Mouse (Mus musculus) midbrain, embryonic 16.5 days (tissue): ENCODE measurements at regions not wholly inside any gene's neighbourhood (a gene's known extent, or its start where the extent isn't known, plus 50 kb on each side); places are given as distances from the start of the nearest gene placed in this dataset.
A peak's percentile ranks its signal among the peaks of the same experiment; 100 is the strongest.

Experiments used
- ATAC-seq: fragments of 200-750 bp; cut with Nextera tagmentation; 2 replicates; pipeline ENCODE4 v1.8.0; 2017; ENCODE audit warnings: moderate TSS enrichment
- H3K27ac ChIP-seq: fragments of 300-500 bp; sonication (generic); 2 replicates; pipeline ENCODE4 v1.5.1; 2014; ENCODE audit warnings: mild to moderate bottlenecking, low read length, mixed read lengths
- H3K27me3 ChIP-seq: fragments of 300-500 bp; sonication (generic); 2 replicates; pipeline ENCODE4 v1.6.1; 2014; ENCODE audit warnings: low read depth, low read length, mixed read lengths; ENCODE audit not compliant: control insufficient read depth, insufficient read depth
- H3K36me3 ChIP-seq: fragments of 300-500 bp; sonication (generic); 2 replicates; pipeline ENCODE4 v1.6.1; 2014; ENCODE audit warnings: mild to moderate bottlenecking, low read length, moderate library complexity, mixed read lengths; ENCODE audit not compliant: control insufficient read depth, insufficient read depth
- H3K4me1 ChIP-seq: fragments of 300-500 bp; sonication (generic); 2 replicates; pipeline ENCODE4 v1.6.1; 2014; ENCODE audit warnings: mild to moderate bottlenecking, low read length, mixed read lengths; ENCODE audit not compliant: control insufficient read depth, insufficient read depth
- H3K4me2 ChIP-seq: fragments of 300-500 bp; sonication (generic); 2 replicates; pipeline ENCODE4 v1.6.1; 2014; ENCODE audit warnings: mild to moderate bottlenecking, low read length, mixed read lengths
- H3K4me3 ChIP-seq: fragments of 300-500 bp; sonication (generic); 2 replicates; pipeline ENCODE4 v1.5.1; 2014; ENCODE audit warnings: low read depth, mild to moderate bottlenecking, low read length, moderate library complexity, mixed read lengths
- H3K9ac ChIP-seq: fragments of 300-500 bp; sonication (generic); 2 replicates; pipeline ENCODE4 v1.6.1; 2014; ENCODE audit warnings: low read depth, low read length, mixed read lengths
- H3K9me3 ChIP-seq: fragments of 300-500 bp; sonication (generic); replicated peaks from 2 replicates; pipeline ENCODE4 v1.6.1; 2014; ENCODE audit warnings: mild to moderate bottlenecking, low read length, mixed read lengths; ENCODE audit not compliant: control insufficient read depth, poor library complexity, severe bottlenecking
- WGBS: fragments of 180-500 bp; shearing (Covaris S2); extraction: QIAGEN DNeasy Blood & Tissue Kit; methylation state at CpG from one replicate; pipeline ENCODE4 v1.1.7; 2014; 5-methylcytosine and 5-hydroxymethylcytosine counted together

DNA sequence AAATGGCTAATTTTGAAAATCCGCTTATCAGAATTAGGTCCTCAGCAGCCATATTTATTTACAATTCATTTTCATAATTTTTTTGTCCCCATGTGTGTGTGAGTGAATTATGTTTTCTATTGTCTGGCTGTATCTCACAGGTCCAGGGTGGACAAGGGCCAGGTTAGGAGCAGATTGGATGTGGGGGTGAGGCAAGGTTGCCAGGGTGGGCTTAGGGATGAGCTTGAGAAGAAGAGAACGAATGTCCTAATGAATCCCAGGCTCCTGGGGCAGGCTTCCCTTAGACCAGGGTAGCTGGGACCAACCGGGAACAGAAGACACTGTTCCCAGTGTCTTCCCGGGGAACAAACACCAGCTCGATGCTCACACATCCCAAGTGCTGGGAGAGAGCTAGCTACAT, 61.2 kb upstream of the Unc5a start:
- 40% methylated on average over 5 of the region's 5 CpGs for WGBS
- Histone ChIP-seq H3K4me2 (peak overlapping the region; percentile 46; the same call in 1 of the 2 replicates), H3K27ac (peak overlapping the region; percentile 67), H3K9me3 (no peaks in the 10 kb centered on the region), H3K4me3 (peak overlapping the region; percentile 11; the same call in 1 of the 2 replicates), H3K36me3 (no peaks in the 10 kb centered on the region), H3K9ac (peak overlapping the region; percentile 58), H3K27me3 (no peaks in the 10 kb centered on the region), H3K4me1 (peaks cover 40% of the 10 kb centered on the region)
- no peak for ATAC-seq

DNA sequence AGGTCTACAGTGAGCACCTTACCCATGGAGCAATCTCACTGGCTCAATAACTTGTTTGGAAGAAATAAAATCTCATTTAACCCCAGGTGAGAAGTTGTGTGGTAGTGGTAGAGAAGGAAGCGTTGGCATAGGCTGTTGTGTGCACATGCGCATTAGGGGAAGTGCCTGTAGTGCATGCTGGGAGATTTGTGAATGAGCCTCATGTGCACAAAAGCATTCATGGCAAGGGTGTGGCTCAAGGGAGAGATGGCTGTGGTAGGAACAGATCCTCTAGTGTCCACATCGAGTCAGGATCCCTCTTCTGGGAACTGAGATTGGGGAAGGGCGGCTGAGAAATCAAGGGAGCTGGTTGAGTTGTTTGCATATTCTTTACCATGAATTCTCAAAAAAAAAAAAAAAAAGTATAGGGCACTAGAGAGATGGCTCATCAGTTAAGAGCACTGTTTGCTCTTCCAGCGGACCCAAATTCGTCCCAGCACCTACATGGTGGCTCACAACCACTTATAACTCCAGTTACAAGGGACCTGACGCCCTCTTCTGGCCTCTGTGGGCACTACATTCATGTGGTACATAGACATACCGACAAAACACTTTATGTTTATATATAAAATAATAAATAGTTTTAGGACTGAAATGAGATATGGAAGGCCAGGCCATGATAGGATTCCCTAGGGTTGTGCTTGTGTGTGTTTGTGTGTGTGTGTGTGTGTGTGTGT, 59.4 kb upstream of the Unc5a start:
- no peak for ATAC-seq
- peaks cover 27% of the 10 kb centered on the region for H3K4me1 ChIP-seq
- no peaks in the 10 kb centered on the region for H3K9me3 ChIP-seq
- no peak overlapping the region for H3K9ac ChIP-seq
- no peaks in the 10 kb centered on the region for H3K27me3 ChIP-seq
- H3K36me3 ChIP-seq = no peaks in the 10 kb centered on the region
- H3K4me2 ChIP-seq = no peak overlapping the region
- 80% methylated on average over 8 of the region's 8 CpGs for WGBS
- H3K4me3 ChIP-seq = no peak overlapping the region
- no peak overlapping the region for H3K27ac ChIP-seq

DNA sequence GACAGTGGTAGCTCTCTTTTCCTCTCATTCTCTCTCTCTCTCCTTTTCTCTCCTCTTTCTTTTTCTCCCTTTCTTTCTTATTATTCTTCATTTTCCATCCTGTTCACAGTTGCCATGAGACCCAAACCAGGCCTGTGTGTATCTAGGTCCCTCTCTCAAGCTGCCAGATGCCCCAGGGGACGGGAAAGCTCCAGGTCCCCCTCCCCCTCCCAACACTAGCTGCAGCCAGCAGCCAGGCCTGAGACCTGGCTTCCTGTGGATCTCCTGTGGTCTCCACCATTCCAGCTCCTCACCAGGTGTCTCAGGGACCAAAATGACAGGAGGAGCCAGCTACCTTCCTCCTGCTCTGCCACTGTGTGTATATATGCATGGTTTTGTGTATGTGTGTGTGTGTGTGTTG, 56.6 kb upstream of the Unc5a start:
- H3K27ac ChIP-seq = no peak overlapping the region
- no peaks in the 10 kb centered on the region for H3K27me3 ChIP-seq
- no peaks in the 10 kb centered on the region for H3K9me3 ChIP-seq
- H3K36me3 ChIP-seq = no peaks in the 10 kb centered on the region
- H3K4me3 ChIP-seq = no peak overlapping the region
- peaks cover 19% of the 10 kb centered on the region for H3K4me1 ChIP-seq
- ATAC-seq = no peak
- no peak overlapping the region for H3K4me2 ChIP-seq
- H3K9ac ChIP-seq = 0 out of 2 replicates have a peak overlapping the region, but pooled peaks have one; percentile 15
- 10% methylated on average over 1 of the region's 1 CpGs for WGBS

- no peak overlapping the region for H3K9ac ChIP-seq
- H3K4me1 ChIP-seq = peaks cover 11% of the 10 kb centered on the region
- H3K36me3 ChIP-seq = no peaks in the 10 kb centered on the region
- no peaks in the 10 kb centered on the region for H3K9me3 ChIP-seq
- H3K4me2 ChIP-seq = no peak overlapping the region
- no peaks in the 10 kb centered on the region for H3K27me3 ChIP-seq
- 46% methylated on average over 7 of the region's 7 CpGs for WGBS
- no peak overlapping the region for H3K4me3 ChIP-seq
- no peak overlapping the region for H3K27ac ChIP-seq
- no peak for ATAC-seq
Observed at GRCm38 (mm10) chr13:54893651-54894050, 55.6 kb upstream of the Unc5a start.

DNA sequence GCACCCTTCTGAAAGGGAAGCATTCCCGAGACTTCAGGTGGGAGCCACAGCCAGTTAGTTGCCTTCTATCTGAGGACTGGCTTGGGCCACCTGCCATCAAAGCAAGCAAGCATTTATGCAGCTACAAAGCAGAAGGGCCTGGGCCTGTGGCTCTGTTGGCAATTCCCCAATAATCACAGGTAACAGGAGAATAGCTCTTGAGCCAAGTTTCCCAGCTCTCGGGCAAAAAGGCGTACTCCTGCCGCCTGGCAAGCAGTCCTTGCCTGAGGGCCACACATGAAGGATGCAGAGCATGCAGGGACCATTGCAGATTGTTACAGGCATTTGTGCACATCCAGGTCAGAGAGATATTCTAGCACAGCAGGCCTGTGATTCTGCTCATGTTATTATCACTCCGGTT, 53.2 kb upstream of the Unc5a start:
- Histone ChIP-seq H3K27ac (peak overlapping the region; percentile 43; the same call in 1 of the 2 replicates), H3K27me3 (no peaks in the 10 kb centered on the region)
- WGBS = 40% methylated on average over 5 of the region's 5 CpGs

More for the DNA sequence above, 53.2 kb upstream of the Unc5a start:
- H3K9ac ChIP-seq = no peak overlapping the region
- no peak overlapping the region for H3K4me2 ChIP-seq
- H3K4me1 ChIP-seq = peaks cover 11% of the 10 kb centered on the region
- peak; percentile 39; the same call in 1 of the 2 replicates for ATAC-seq
- no peak overlapping the region for H3K4me3 ChIP-seq
- no peaks in the 10 kb centered on the region for H3K9me3 ChIP-seq
- H3K36me3 ChIP-seq = no peaks in the 10 kb centered on the region
